Mouse (Mus musculus): Measurements from ENCODE around the gene Orc3.
A peak's percentile ranks its signal among the peaks of the same experiment; 100 is the strongest.
"Not testable (repeated sequence)": the region's sequence is repeated elsewhere in the genome, so short reads cannot be mapped to it uniquely, and the experiment has no call there.

The Orc3 gene

DNA sequence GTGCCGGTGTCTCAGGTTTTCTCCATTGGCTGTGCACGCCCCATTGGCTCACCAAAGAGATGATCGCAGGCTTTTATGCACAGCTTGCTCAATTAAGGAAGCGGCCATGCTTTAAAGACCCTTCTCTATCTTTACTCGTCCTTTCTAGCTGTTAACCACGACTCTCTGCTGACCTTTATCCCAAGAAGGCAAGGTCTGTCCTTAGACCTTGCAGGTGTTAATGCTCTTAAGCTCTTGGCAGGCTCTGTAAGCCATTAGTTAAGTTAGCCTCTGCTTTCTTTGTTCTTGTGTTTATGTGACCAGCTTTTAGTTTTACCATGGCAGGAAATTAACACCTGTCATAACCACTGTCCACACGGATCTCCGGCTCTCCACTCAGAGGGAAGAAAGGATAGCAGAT is 1.4 kb upstream of the Orc3 start:
- Histone ChIP-seq H3K27me3 (ENCODE audit: control insufficient read depth, insufficient read depth, low read length, poor library complexity, severe bottlenecking) (no peaks in the 10 kb centered on the region), H3K36me3 (ENCODE audit: control insufficient read depth, insufficient read depth, low read length, poor library complexity, severe bottlenecking) (peaks cover 1% of the 10 kb centered on the region; the same call in 1 of the 2 replicates)
- no peak for DNase-seq (ENCODE audit: low read depth, low spot score)

DNA sequence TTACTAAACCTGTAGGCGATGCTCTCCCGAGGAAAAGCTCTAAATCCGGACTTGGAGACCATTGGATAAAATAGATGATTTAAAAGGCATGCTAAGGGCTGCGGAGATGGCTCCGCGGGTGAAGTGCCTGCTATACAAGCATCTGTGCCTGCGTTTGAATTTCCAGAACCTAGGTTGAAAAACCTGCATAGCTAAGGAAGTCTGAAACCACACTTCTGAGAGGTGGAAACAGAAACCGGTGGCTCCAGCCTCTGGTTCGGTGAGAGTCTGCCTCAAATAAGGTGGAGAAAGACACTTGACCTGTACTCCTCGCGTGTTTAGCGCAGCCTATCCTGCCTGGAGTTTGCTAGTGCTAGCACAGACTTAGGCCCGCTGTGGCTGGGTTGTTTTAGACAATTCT is 559 bp upstream of the Orc3 start:
- Histone ChIP-seq H3K27me3 (ENCODE audit: control insufficient read depth, insufficient read depth, low read length, poor library complexity, severe bottlenecking) (no peaks in the 10 kb centered on the region), H3K36me3 (ENCODE audit: control insufficient read depth, insufficient read depth, low read length, poor library complexity, severe bottlenecking) (peaks cover 1% of the 10 kb centered on the region; the same call in 1 of the 2 replicates)
- DNase-seq (ENCODE audit: low read depth, low spot score), result peak; percentile 13

DNA sequence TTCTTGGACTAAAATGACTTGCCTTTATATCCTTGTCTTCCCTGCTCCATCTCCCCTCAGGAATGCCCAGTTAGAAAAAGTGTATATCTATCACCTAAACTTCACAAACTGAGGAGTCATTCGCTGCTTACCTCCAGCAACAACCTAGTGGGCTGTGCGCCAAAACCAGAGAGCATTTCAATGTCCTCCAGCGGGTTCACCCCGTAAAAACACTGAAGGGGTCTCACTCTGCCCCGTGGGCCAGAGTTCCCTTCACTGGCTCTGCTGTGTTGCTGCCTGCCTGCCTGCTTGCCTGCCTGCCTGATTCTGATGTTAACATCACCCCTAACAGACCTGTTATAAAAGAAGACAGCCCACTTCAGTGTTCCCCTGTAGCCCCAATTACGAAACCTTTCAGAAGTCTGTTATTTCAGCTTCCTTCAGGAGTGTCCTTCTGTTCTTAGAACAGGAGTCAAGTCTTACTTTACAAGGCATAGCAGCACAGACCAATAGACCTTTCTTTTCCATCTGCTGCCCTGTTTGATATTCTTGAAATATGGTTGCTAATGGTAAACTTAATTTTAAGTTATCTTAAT is 1.1 kb downstream of the Orc3 start:
- Histone ChIP-seq H3K36me3 (ENCODE audit: control insufficient read depth, insufficient read depth, low read length, poor library complexity, severe bottlenecking) (peaks cover under 1% of the 10 kb centered on the region; the same call in 1 of the 2 replicates), H3K27me3 (ENCODE audit: control insufficient read depth, insufficient read depth, low read length, poor library complexity, severe bottlenecking) (no peaks in the 10 kb centered on the region)
- DNase-seq (ENCODE audit: low read depth, low spot score), result no peak

DNA sequence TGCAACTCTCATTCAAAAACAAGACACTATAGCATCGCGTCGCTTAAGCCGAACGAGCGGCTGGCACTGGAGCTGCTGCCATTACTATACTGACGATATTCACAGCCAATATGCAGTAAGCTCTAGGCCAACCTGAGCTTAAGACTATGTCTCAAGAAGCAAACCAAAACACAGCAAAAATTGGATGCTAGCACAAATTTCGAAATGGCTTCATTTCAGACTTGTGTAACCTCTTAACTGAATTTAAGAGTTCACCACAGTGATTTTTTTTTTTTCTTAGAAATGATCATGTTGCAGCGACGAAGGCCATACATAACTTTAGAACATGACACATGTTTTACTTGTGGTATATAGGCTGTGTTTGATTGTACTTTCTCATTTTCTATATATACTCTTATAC is 8.1 kb downstream of the Orc3 start:
- DNase-seq (ENCODE audit: low read depth, low spot score), result no peak
- H3K27me3 ChIP-seq (ENCODE audit: control insufficient read depth, insufficient read depth, low read length, poor library complexity, severe bottlenecking), result no peaks in the 10 kb centered on the region

DNA sequence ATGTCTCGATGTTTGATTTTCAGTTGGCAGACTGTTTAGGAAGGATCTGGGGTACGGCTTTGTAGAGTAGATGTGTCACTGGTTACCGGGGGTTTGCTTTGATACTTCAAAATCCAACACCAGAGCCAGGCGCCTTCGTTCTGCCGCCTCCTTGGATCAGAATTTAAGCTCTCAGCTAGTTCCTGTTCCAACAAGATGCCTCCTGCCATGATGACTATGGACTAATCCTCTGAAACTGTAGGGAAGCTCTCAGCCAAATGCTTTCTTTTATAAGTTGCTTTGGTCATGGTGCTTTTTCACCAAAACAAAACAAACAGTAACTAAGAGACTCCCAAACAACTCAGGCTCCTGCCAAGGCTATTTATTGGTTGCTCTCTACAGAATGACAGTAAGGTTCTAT is 11.6 kb downstream of the Orc3 start:
- Histone ChIP-seq H3K27me3 (ENCODE audit: control insufficient read depth, insufficient read depth, low read length, poor library complexity, severe bottlenecking) (no peaks in the 10 kb centered on the region), H3K36me3 (ENCODE audit: control insufficient read depth, insufficient read depth, low read length, poor library complexity, severe bottlenecking) (peaks cover 4% of the 10 kb centered on the region; the same call in 1 of the 2 replicates)
- no peak for DNase-seq (ENCODE audit: low read depth, low spot score)

More for the DNA sequence above, 8.1 kb downstream of the Orc3 start:
- peaks cover 5% of the 10 kb centered on the region; the same call in 1 of the 2 replicates for H3K36me3 ChIP-seq (ENCODE audit: control insufficient read depth, insufficient read depth, low read length, poor library complexity, severe bottlenecking)

DNA sequence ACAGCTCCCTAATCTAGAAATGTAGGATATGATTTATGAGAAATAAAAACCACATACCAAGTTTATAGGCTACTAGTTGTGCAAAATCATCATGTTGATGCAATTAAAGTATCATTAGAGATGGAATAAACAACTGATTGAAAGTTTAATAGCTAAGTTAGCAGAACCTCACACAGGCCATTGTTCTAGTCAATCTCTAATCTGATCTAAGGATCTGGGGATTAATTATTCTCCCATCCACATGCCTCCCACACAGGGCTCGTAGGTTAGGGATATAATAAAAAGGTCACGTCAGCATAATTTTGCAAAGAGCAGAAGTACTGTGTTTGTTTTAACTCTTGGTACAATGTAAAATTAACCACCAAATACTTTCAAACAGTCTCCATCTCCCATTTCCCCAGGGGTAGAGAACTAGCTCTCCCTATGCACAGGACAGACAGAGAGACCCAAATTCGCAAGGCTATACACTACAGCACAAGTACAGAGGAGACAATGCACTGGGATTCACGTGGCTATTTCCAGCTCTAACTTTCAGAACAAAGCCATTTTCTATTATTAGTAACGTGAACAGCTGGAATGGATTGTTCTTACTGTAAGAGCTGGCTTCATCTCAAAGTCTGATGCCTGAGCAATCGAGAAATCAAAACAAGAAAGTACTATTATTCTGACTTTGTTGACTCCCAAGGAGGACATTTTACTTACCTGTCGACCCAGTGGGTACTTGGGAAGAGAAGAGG is 29.7 kb downstream of the Orc3 start:
- DNase-seq (ENCODE audit: low read depth, low spot score), result no peak
- Histone ChIP-seq H3K36me3 (ENCODE audit: control insufficient read depth, insufficient read depth, low read length, poor library complexity, severe bottlenecking) (peaks cover 12% of the 10 kb centered on the region), H3K27me3 (ENCODE audit: control insufficient read depth, insufficient read depth, low read length, poor library complexity, severe bottlenecking) (no peaks in the 10 kb centered on the region)

DNA sequence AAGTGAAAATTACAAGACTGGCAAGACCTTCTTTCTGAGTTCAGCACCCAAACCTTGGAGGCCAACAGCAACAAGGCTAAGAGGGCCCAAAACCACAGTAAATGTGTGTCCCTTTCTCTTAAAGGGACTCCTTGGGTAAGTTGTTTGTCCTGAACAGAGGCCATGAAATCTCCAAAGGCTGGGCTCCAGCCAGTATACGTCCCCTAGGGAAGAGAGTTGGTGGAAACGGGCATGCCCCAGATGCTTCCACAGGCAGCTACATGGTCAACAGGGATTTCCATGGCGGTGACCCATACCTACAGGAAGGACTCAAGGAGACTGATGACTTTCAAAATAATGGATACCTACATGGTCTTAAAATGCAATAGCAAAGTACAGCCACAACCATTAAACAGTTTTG is 31.3 kb downstream of the Orc3 start:
- H3K36me3 ChIP-seq (ENCODE audit: control insufficient read depth, insufficient read depth, low read length, poor library complexity, severe bottlenecking), result peaks cover 10% of the 10 kb centered on the region
- H3K27me3 ChIP-seq (ENCODE audit: control insufficient read depth, insufficient read depth, low read length, poor library complexity, severe bottlenecking), result no peaks in the 10 kb centered on the region
- DNase-seq (ENCODE audit: low read depth, low spot score), result no peak

DNA sequence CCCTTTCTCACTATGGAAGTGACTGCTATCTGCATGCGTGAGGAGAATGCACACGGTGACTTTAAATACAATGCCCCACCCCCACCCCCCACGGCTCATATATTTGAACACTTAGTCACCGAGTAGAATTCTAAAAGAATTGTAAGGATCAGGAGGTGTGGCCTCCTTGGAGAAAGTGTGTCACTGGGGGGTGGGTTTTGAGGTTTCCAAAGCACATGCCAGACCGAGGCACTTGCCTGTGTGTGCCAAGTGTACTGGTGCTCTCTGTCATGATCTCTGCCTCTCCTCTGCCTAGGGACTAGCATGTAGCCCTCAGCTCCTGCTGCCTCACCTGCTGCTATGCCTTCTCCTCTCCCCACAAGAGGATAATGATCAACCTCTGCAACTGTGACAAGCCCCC is 32.3 kb downstream of the Orc3 start:
- no peaks in the 10 kb centered on the region for H3K27me3 ChIP-seq (ENCODE audit: control insufficient read depth, insufficient read depth, low read length, poor library complexity, severe bottlenecking)
- peaks cover 10% of the 10 kb centered on the region for H3K36me3 ChIP-seq (ENCODE audit: control insufficient read depth, insufficient read depth, low read length, poor library complexity, severe bottlenecking)
- DNase-seq (ENCODE audit: low read depth, low spot score), result no peak

DNA sequence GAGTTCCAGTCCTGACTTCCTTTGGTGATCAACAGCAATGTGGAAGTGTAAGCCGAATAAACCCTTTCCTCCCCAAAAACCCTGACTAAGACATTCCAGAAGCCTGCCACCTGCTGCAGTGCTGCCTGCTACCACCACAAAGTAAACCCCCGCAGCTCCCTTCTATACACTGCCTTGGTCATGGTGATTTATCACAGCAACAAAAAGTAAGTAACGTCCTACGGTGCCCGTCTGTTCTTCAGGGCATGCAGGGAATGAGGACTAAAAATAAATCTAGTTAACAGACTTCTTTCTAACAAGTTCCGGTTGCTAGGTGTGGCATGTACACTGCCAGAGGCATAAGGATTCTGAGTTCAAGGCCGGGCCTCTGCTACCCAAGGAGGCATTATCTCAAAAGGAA is 32.8 kb downstream of the Orc3 start:
- Histone ChIP-seq H3K36me3 (ENCODE audit: control insufficient read depth, insufficient read depth, low read length, poor library complexity, severe bottlenecking) (peaks cover 9% of the 10 kb centered on the region), H3K27me3 (ENCODE audit: control insufficient read depth, insufficient read depth, low read length, poor library complexity, severe bottlenecking) (no peaks in the 10 kb centered on the region)
- DNase-seq (ENCODE audit: low read depth, low spot score), result no peak

DNA sequence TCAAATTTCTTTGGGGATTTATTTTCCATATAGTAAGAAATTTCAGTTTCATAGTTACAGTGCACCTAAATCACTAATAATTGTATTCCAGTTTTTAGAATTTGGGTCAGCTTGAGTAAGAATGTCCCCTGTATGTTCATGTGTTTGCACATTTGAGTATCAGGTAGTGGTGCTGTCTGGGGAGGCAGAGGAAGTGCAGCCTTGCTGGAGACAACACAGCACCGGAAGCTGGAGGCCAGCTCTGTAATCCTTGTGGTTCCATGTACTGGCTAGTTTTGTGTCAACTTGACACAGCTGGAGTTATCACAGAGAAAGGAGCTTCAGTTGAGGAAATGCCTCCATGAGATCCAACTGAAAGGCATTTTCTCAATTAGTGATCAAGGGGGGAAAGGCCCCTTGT is 33.3 kb downstream of the Orc3 start:
- not testable (repeated sequence) for DNase-seq (ENCODE audit: low read depth, low spot score); H3K36me3 ChIP-seq (ENCODE audit: control insufficient read depth, insufficient read depth, low read length, poor library complexity, severe bottlenecking); H3K27me3 ChIP-seq (ENCODE audit: control insufficient read depth, insufficient read depth, low read length, poor library complexity, severe bottlenecking)

DNA sequence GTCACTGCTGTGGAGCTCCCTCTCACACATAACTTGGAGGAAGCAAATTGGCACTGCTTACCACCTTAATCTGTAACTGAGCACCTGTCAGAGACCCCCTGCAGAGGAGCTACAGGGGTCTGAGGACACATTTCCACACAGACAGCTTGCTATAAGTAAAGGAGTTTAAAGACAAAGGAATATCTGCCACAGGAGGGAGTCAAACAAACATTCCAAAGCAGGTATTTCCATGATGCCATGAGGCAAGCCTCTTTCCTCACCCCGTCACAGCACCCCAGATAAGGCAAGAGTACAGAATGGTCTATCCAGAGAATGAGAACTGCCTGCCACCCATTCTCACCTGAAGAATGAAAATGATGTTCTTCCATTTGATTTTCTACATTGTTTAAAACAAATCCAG is 35.5 kb downstream of the Orc3 start:
- no peaks in the 10 kb centered on the region for H3K27me3 ChIP-seq (ENCODE audit: control insufficient read depth, insufficient read depth, low read length, poor library complexity, severe bottlenecking)
- DNase-seq (ENCODE audit: low read depth, low spot score), result no peak

DNA sequence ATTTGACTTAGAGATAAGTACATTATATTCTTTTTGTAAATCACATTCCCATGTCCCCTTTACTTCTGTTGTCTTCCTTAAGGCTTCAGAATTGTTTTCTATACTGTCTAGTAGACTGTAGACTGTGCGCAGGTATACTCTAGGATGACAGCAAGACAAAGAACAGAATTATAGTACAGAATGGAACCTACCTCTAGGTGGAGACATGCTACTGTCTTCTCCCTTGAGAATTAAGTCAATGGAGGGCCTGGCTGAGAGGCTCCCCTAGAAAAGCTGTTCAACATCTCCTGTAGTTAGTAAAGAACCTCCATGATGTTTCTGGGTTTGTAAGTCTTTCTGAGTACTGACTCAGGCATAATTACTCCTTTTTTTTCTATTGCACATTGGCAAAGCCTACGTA is 37.7 kb downstream of the Orc3 start:
- peak; percentile 27 for DNase-seq (ENCODE audit: low read depth, low spot score)
- Histone ChIP-seq H3K27me3 (ENCODE audit: control insufficient read depth, insufficient read depth, low read length, poor library complexity, severe bottlenecking) (no peaks in the 10 kb centered on the region), H3K36me3 (ENCODE audit: control insufficient read depth, insufficient read depth, low read length, poor library complexity, severe bottlenecking) (peaks cover 14% of the 10 kb centered on the region)

More for the DNA sequence above, 35.5 kb downstream of the Orc3 start:
- H3K36me3 ChIP-seq (ENCODE audit: control insufficient read depth, insufficient read depth, low read length, poor library complexity, severe bottlenecking), result peaks cover 12% of the 10 kb centered on the region

DNA sequence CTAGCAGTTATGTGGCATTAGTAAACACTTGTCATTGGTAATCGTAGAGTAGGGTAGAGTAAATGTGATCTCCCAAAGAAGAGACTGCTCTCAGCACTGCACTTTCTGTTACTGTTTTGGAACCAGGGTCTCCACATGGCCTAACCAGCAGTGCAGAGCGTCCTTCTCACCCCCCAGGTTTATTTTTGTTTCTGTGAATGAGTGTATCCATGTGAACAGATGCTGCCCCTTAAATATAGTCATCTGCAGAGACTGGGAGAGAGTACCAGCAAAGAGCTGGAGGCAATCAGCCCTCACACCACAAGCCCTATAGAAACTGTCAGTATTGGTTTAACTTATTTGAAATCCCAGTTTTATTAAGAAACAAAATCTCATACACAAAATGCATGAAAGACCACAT is 41.9 kb downstream of the Orc3 start:
- DNase-seq (ENCODE audit: low read depth, low spot score), result no peak
- Histone ChIP-seq H3K36me3 (ENCODE audit: control insufficient read depth, insufficient read depth, low read length, poor library complexity, severe bottlenecking) (peaks cover 20% of the 10 kb centered on the region), H3K27me3 (ENCODE audit: control insufficient read depth, insufficient read depth, low read length, poor library complexity, severe bottlenecking) (no peaks in the 10 kb centered on the region)

DNA sequence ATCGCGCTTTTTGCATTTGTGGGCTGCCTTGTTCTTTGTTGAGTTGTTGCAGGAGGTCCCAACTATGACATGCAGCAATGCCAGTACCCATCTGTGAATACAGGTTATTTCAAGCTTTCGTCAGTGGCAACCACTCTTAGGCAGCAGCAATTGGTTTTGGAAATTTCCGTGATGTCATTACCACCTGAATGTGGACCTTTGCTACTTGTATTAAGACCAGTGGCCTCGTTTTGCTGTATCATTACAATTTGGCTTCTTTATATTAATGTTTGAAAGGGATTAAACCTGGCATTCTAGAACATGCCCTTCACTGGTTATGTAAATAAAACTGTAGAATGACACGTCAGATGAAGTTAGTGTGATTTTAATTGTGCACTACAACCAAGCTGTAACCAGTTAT is 48.5 kb downstream of the Orc3 start:
- peak; percentile 16 for DNase-seq (ENCODE audit: low read depth, low spot score)
- Histone ChIP-seq H3K36me3 (ENCODE audit: control insufficient read depth, insufficient read depth, low read length, poor library complexity, severe bottlenecking) (peaks cover 11% of the 10 kb centered on the region), H3K27me3 (ENCODE audit: control insufficient read depth, insufficient read depth, low read length, poor library complexity, severe bottlenecking) (no peaks in the 10 kb centered on the region)

DNA sequence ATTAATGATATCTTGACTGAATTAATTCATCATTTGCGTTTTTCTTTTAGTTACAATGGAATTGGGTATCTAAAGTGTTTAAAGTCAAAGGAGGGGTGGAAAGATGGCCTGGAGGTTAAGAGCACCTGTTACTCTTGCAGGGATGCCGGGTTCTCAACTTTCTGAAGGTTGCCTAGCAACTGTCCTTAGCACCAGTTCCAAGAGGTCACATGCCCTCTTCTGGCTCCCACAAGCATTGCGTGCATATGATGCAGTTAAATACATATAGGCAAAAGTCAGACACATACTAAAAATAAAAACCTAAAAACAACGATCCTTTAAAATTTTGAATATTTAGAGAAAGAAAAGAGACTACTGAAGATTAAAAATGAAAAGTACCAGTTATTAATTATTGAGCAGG is 53.8 kb downstream of the Orc3 start:
- peak; percentile 78 for DNase-seq (ENCODE audit: low read depth, low spot score)

More for the DNA sequence above, 53.8 kb downstream of the Orc3 start:
- Histone ChIP-seq H3K36me3 (ENCODE audit: control insufficient read depth, insufficient read depth, low read length, poor library complexity, severe bottlenecking) (peaks cover 3% of the 10 kb centered on the region; the same call in 1 of the 2 replicates), H3K27me3 (ENCODE audit: control insufficient read depth, insufficient read depth, low read length, poor library complexity, severe bottlenecking) (no peaks in the 10 kb centered on the region)
